Mouse (Mus musculus) forebrain, embryonic 11.5 days (tissue): Measurements from ENCODE around the gene Tmem178. TPM values are rescaled to one million over a fixed set of nuclear protein-coding genes. Genes with fewer than 3 reads are reported as not detected.
A peak's percentile ranks its signal among the peaks of the same experiment; 100 is the strongest.

Experiments used
- ATAC-seq: fragments of 200-750 bp; cut with Nextera tagmentation; replicated peaks from 2 replicates; pipeline ENCODE4 v1.8.0; 2017; ENCODE audit warnings: moderate TSS enrichment; ENCODE audit not compliant: low FRiP score
- DNase-seq: peaks from one replicate; pipeline ENCODE4 v3.0.0-alpha.2; 2017; ENCODE audit warnings: low spot score
- H3K27ac ChIP-seq: fragments of 300-500 bp; sonication (generic); 2 replicates; pipeline ENCODE4 v1.5.1; 2014; ENCODE audit warnings: low read depth, low read length
- H3K27me3 ChIP-seq: fragments of 300-500 bp; sonication (generic); 2 replicates; pipeline ENCODE4 v1.6.1; 2014; ENCODE audit warnings: mild to moderate bottlenecking, low read length, mixed read lengths; ENCODE audit not compliant: control insufficient read depth, insufficient read depth
- H3K36me3 ChIP-seq: fragments of 300-500 bp; sonication (generic); 2 replicates; pipeline ENCODE4 v1.6.1; 2014; ENCODE audit warnings: mild to moderate bottlenecking, low read length, moderate library complexity, mixed read lengths; ENCODE audit not compliant: control insufficient read depth, insufficient read depth
- H3K4me1 ChIP-seq: fragments of 300-500 bp; sonication (generic); replicated peaks from 2 replicates; pipeline ENCODE4 v1.6.1; 2014; ENCODE audit warnings: low read length, mixed read lengths; ENCODE audit not compliant: control insufficient read depth, insufficient read depth
- H3K4me2 ChIP-seq: fragments of 300-500 bp; sonication (generic); 2 replicates; pipeline ENCODE4 v1.6.1; 2014; ENCODE audit warnings: low read depth, mild to moderate bottlenecking, low read length, moderate library complexity, mixed read lengths; ENCODE audit not compliant: severe bottlenecking
- H3K4me3 ChIP-seq: fragments of 300-500 bp; sonication (generic); 2 replicates; pipeline ENCODE4 v1.5.1; 2014; ENCODE audit warnings: low read depth, low read length
- H3K9ac ChIP-seq: fragments of 300-500 bp; sonication (generic); 2 replicates; pipeline ENCODE4 v1.6.1; 2014; ENCODE audit warnings: low read length
- H3K9me3 ChIP-seq: fragments of 300-500 bp; sonication (generic); 2 replicates; pipeline ENCODE4 v1.6.1; 2016; ENCODE audit warnings: low read length, mixed read lengths; ENCODE audit not compliant: control insufficient read depth
- WGBS: fragments of 180-500 bp; shearing (Covaris S2); extraction: QIAGEN DNeasy Blood & Tissue Kit; methylation state at CpG from one replicate; pipeline ENCODE4 v1.1.7; 2014; 5-methylcytosine and 5-hydroxymethylcytosine counted together
- polyA plus RNA-seq: library from polyadenylated mRNA; unstranded; fragments of >200 nt; fragmentation: Nextera tagmentation; extraction: Ambion mirVana; gene quantifications from 2 replicates; pipeline ENCODE4 v1.2.1, GENCODE M21; 2014

Gene Tmem178
- polyA plus RNA-seq, 1 experiment from 2014 or later: 13.6 TPM

GRCm38 (mm10) chr17:80997226-80997625, 52.8 kb downstream of the Tmem178 start:
- no peak overlapping the region for H3K4me3 ChIP-seq
- H3K27ac ChIP-seq: no peak overlapping the region
- 77% methylated on average over 2 of the region's 2 CpGs for WGBS
- H3K36me3 ChIP-seq: no peaks in the 10 kb centered on the region
- no peaks in the 10 kb centered on the region for H3K9me3 ChIP-seq
- H3K9ac ChIP-seq: no peak overlapping the region
- ATAC-seq (no peak), DNase-seq (no peak)
- no peaks in the 10 kb centered on the region for H3K27me3 ChIP-seq
- no peaks in the 10 kb centered on the region for H3K4me1 ChIP-seq
- H3K4me2 ChIP-seq: no peak overlapping the region

DNA sequence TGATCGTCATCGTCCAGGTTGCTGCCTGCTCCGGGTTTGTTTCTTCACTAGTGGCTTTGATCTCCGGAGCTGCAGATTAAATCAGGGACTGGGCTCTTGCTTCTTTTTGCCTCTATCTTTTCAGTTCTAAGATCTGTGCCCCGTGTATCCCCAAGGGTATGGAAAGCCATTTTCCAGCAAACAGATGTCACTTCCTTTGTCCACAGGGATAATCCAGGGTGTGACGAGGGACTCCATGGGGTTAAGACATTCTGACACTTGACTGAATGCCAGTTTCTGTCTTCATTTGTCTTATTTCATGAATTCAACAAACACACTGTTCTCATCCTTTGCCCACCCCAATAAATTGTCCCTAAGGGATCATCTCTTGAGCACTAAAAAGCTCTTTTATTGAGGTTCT, 54.5 kb downstream of the Tmem178 start:
- Histone ChIP-seq H3K9ac (no peak overlapping the region), H3K4me3 (no peak overlapping the region), H3K36me3 (no peaks in the 10 kb centered on the region), H3K27me3 (no peaks in the 10 kb centered on the region), H3K4me2 (no peak overlapping the region), H3K27ac (no peak overlapping the region), H3K9me3 (no peaks in the 10 kb centered on the region), H3K4me1 (no peaks in the 10 kb centered on the region)
- 56% methylated on average over 6 of the region's 6 CpGs for WGBS
- ATAC-seq (no peak), DNase-seq (no peak)

DNA sequence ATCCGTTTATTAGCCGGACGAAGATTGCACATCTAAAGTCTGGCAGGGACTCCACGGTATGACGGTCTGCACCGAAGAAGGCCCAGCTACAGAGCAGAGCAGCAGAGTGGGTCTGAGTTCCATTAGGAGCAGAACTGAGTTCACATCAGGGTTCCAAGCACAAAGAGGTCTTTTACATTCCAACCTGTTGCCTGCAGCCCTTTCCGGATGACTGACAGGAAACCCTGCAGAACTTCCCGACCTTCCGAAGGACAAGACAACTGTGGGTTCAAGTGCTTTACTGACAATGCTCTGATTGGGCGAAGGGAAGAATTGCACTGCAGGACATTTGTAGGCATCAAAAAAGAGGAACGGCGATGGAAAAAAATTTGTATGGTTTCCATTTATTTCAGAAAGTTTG, 56.6 kb downstream of the Tmem178 start:
- Histone ChIP-seq H3K4me3 (no peak overlapping the region), H3K4me1 (no peaks in the 10 kb centered on the region), H3K4me2 (no peak overlapping the region), H3K36me3 (no peaks in the 10 kb centered on the region), H3K9me3 (no peaks in the 10 kb centered on the region), H3K27ac (no peak overlapping the region), H3K27me3 (no peaks in the 10 kb centered on the region), H3K9ac (no peak overlapping the region)
- 79% methylated on average over 12 of the region's 12 CpGs for WGBS
- DNase-seq (no peak), ATAC-seq (no peak)

GRCm38 (mm10) chr17:81001647-81002046, 57.2 kb downstream of the Tmem178 start:
- Histone ChIP-seq H3K36me3 (no peaks in the 10 kb centered on the region), H3K9ac (no peak overlapping the region), H3K4me1 (no peaks in the 10 kb centered on the region), H3K4me3 (no peak overlapping the region), H3K9me3 (no peaks in the 10 kb centered on the region), H3K27ac (no peak overlapping the region), H3K27me3 (no peaks in the 10 kb centered on the region), H3K4me2 (no peak overlapping the region)
- DNase-seq: no peak
- ATAC-seq: no peak
- 66% methylated on average over 4 of the region's 4 CpGs for WGBS

DNA sequence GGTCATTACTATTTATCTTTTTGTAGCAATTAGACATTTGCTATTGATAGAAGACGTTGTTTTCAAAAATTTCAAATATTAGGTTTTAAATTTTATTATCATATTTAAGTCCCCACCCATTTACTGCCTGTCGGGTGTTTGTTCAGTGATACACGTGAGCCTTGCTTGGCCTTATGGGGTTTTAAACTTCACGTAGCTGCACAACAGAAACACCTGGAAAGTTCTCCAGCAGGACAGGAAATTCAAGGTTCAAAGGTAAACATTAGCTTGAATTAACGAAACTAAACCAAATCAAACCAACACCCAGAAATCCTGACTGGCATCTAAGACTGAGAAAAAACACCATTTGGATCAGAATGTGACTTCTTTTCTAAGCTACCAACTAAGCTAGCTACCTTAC, 57.7 kb downstream of the Tmem178 start:
- Histone ChIP-seq H3K27ac (no peak overlapping the region), H3K4me3 (no peak overlapping the region), H3K9ac (no peak overlapping the region), H3K27me3 (no peaks in the 10 kb centered on the region), H3K4me2 (no peak overlapping the region), H3K4me1 (no peaks in the 10 kb centered on the region), H3K36me3 (no peaks in the 10 kb centered on the region), H3K9me3 (no peaks in the 10 kb centered on the region)
- no peak for DNase-seq
- 88% methylated on average over 5 of the region's 5 CpGs for WGBS
- ATAC-seq: no peak

- no peaks in the 10 kb centered on the region for H3K4me1 ChIP-seq
- DNase-seq: no peak
- 80% methylated on average over 11 of the region's 11 CpGs for WGBS
Measured at GRCm38 (mm10) chr17:81004454-81004853, 60.0 kb downstream of the Tmem178 start.

GRCm38 (mm10) chr17:81005292-81005691, 60.9 kb downstream of the Tmem178 start:
- WGBS: 63% methylated on average over 8 of the region's 8 CpGs
- ATAC-seq (0 out of 2 replicates have a peak, but pooled peaks have one; percentile 4), DNase-seq (no peak)
- Histone ChIP-seq H3K4me3 (no peak overlapping the region), H3K4me1 (no peaks in the 10 kb centered on the region), H3K36me3 (no peaks in the 10 kb centered on the region), H3K4me2 (no peak overlapping the region), H3K9me3 (no peaks in the 10 kb centered on the region), H3K27ac (no peak overlapping the region), H3K27me3 (no peaks in the 10 kb centered on the region), H3K9ac (no peak overlapping the region)

More at GRCm38 (mm10) chr17:81004454-81004853, 60.0 kb downstream of the Tmem178 start:
- H3K4me2 ChIP-seq: no peak overlapping the region
- no peak overlapping the region for H3K9ac ChIP-seq
- no peak overlapping the region for H3K27ac ChIP-seq
- no peaks in the 10 kb centered on the region for H3K27me3 ChIP-seq
- H3K9me3 ChIP-seq: no peaks in the 10 kb centered on the region
- H3K36me3 ChIP-seq: no peaks in the 10 kb centered on the region
- H3K4me3 ChIP-seq: no peak overlapping the region
- ATAC-seq: no peak

GRCm38 (mm10) chr17:81009112-81009511, 64.7 kb downstream of the Tmem178 start:
- Histone ChIP-seq H3K27ac (no peak overlapping the region), H3K4me1 (no peaks in the 10 kb centered on the region), H3K9me3 (no peaks in the 10 kb centered on the region), H3K27me3 (no peaks in the 10 kb centered on the region), H3K36me3 (no peaks in the 10 kb centered on the region), H3K4me2 (no peak overlapping the region), H3K9ac (no peak overlapping the region), H3K4me3 (no peak overlapping the region)
- DNase-seq: no peak
- no peak for ATAC-seq
- WGBS: 92% methylated on average over 10 of the region's 10 CpGs

- Histone ChIP-seq H3K4me1 (no peaks in the 10 kb centered on the region), H3K27ac (no peak overlapping the region), H3K36me3 (no peaks in the 10 kb centered on the region), H3K9ac (no peak overlapping the region), H3K27me3 (no peaks in the 10 kb centered on the region), H3K4me3 (no peak overlapping the region), H3K4me2 (no peak overlapping the region), H3K9me3 (no peaks in the 10 kb centered on the region)
- 79% methylated on average over 3 of the region's 3 CpGs for WGBS
- DNase-seq (no peak), ATAC-seq (0 out of 2 replicates have a peak, but pooled peaks have one; percentile 1)
Measured at GRCm38 (mm10) chr17:81010199-81010598, 65.8 kb downstream of the Tmem178 start.
